Comparison of ENCODE assay signal across 8 mouse cellular contexts in genomic region chr10:10558337-10558711, GRCm38 (mm10). TPM values are rescaled to one million over a fixed set of nuclear protein-coding genes. Genes with fewer than 3 reads are reported as not detected.
DNase-seq lines count a peak whose midpoint lies in the region; ATAC-seq and TF ChIP-seq lines count a peak whose summit lies in the region.

No protein-coding gene starts in this region.

- no peak for ATAC-seq in kidney, embryonic 14.5 days (ENCODE audit: low FRiP score, low TSS enrichment)
- no peak for ATAC-seq in embryonic facial prominence, embryonic 15.5 days (ENCODE audit: insufficient number of reproducible peaks, low FRiP score, low TSS enrichment, low read depth)
- ATAC-seq in intestine, embryonic 16.5 days: peak; percentile 10

- peak overlapping the region; percentile 64 for H3K4me3 ChIP-seq in kidney, embryonic 14.5 days (ENCODE audit: low read length)
- peak overlapping the region; percentile 64 for H3K4me3 ChIP-seq in embryonic facial prominence, embryonic 15.5 days (replicated peaks)
- peak overlapping the region; percentile 75 for H3K4me3 ChIP-seq in intestine, embryonic 16.5 days (ENCODE audit: low read length)
- H3K4me3 ChIP-seq in myocyte: peak overlapping the region; percentile 29

- no peak overlapping the region for H3K27ac ChIP-seq in kidney, embryonic 14.5 days (ENCODE audit: low read depth, low read length)
- H3K27ac ChIP-seq in embryonic facial prominence, embryonic 15.5 days (replicated peaks): no peak overlapping the region
- H3K27ac ChIP-seq in intestine, embryonic 16.5 days (ENCODE audit: low read length): no peak overlapping the region

- H3K9ac ChIP-seq in kidney, embryonic 14.5 days (ENCODE audit: low read depth, low read length): no peak overlapping the region; the same call in 1 of the 2 replicates
- H3K9ac ChIP-seq in embryonic facial prominence, embryonic 15.5 days: no peak overlapping the region
- no peak overlapping the region for H3K9ac ChIP-seq in intestine, embryonic 16.5 days (ENCODE audit: low read depth, low read length)

- no peaks in the 10 kb centered on the region for H3K36me3 ChIP-seq in kidney, embryonic 14.5 days (ENCODE audit: control insufficient read depth, insufficient read depth, low read length)
- no peaks in the 10 kb centered on the region for H3K36me3 ChIP-seq in embryonic facial prominence, embryonic 15.5 days
- H3K36me3 ChIP-seq in intestine, embryonic 16.5 days (ENCODE audit: control insufficient read depth, insufficient read depth, low read length): no peaks in the 10 kb centered on the region
- no peaks in the 10 kb centered on the region for H3K36me3 ChIP-seq in myocyte (ENCODE audit: control insufficient read depth, insufficient read depth)

- H3K27me3 ChIP-seq in kidney, embryonic 14.5 days (ENCODE audit: control insufficient read depth, insufficient read depth, low read length): no peaks in the 10 kb centered on the region
- H3K27me3 ChIP-seq in embryonic facial prominence, embryonic 15.5 days: no peaks in the 10 kb centered on the region
- H3K27me3 ChIP-seq in intestine, embryonic 16.5 days (replicated peaks; ENCODE audit: control insufficient read depth, insufficient read depth, low read length): no peaks in the 10 kb centered on the region
- H3K27me3 ChIP-seq in myocyte (ENCODE audit: control insufficient read depth, insufficient read depth, insufficient read length): no peaks in the 10 kb centered on the region

- H3ac ChIP-seq in myocyte (ENCODE audit: control insufficient read depth, insufficient read length): no peak overlapping the region

- peak overlapping the region; percentile 95 for H3K4me2 ChIP-seq in kidney, embryonic 14.5 days (replicated peaks; ENCODE audit: low read depth, low read length)
- peak overlapping the region; percentile 90 for H3K4me2 ChIP-seq in embryonic facial prominence, embryonic 15.5 days (replicated peaks)
- peak overlapping the region; percentile 91 for H3K4me2 ChIP-seq in intestine, embryonic 16.5 days (ENCODE audit: low read depth, low read length)
- H3K4me2 ChIP-seq in myocyte (ENCODE audit: low read depth): no peak overlapping the region

- TF ChIP-seq POLR2A in myocyte (IDR thresholded peaks at IDR 0.05; ENCODE audit: insufficient read length, low read depth): no peak

- DNase-seq in kidney, postnatal 4 days: no peak
- DNase-seq in adrenal gland, postnatal 10 days: no peak
- DNase-seq in T-cell, adult 2 months (ENCODE audit: low spot score): no peak
- no peak for DNase-seq in embryo, embryonic 10 days (ENCODE audit: low spot score)

- no peaks in the 10 kb centered on the region for H3K4me1 ChIP-seq in kidney, embryonic 14.5 days (ENCODE audit: control insufficient read depth, insufficient read depth, low read length)
- peaks cover 11% of the 10 kb centered on the region for H3K4me1 ChIP-seq in embryonic facial prominence, embryonic 15.5 days
- no peaks in the 10 kb centered on the region for H3K4me1 ChIP-seq in intestine, embryonic 16.5 days (ENCODE audit: control insufficient read depth, insufficient read depth, low read length)

- no peaks in the 10 kb centered on the region for H3K9me3 ChIP-seq in kidney, embryonic 14.5 days (ENCODE audit: control insufficient read depth, low read length)
- no peaks in the 10 kb centered on the region for H3K9me3 ChIP-seq in embryonic facial prominence, embryonic 15.5 days (replicated peaks)
- no peaks in the 10 kb centered on the region for H3K9me3 ChIP-seq in intestine, embryonic 16.5 days (ENCODE audit: control insufficient read depth, low read length)

- H3K79me2 ChIP-seq in myocyte (ENCODE audit: control insufficient read depth, insufficient read depth): no peaks in the 10 kb centered on the region

- 41% methylated on average over 5 of the region's 5 CpGs for WGBS in kidney, embryonic 14.5 days
- WGBS in embryonic facial prominence, embryonic 15.5 days: 41% methylated on average over 5 of the region's 5 CpGs
- WGBS in intestine, embryonic 16.5 days: 37% methylated on average over 5 of the region's 5 CpGs

TF ChIP-seq in myocyte, 11 proteins besides CTCF, POLR2A, EP300 and RAD21:
- TF ChIP-seq MYOG (IDR thresholded peaks at IDR 0.05; ENCODE audit: control insufficient read depth in 1 of 3, insufficient read depth in 1 of 3, insufficient read length in 2 of 3, low read depth in 2 of 3) (no peak), MYOD1 (IDR thresholded peaks at IDR 0.05; ENCODE audit: control insufficient read depth in 1 of 3, insufficient read length in 2 of 3, low read depth in 2 of 3) (no peak), USF1 (IDR thresholded peaks at IDR 0.05; ENCODE audit: low read depth) (no peak), CEBPB (IDR thresholded peaks at IDR 0.05; ENCODE audit: insufficient read depth, poor library complexity, severe bottlenecking) (no peak), MAX (IDR thresholded peaks at IDR 0.05; ENCODE audit: low read depth) (no peak), SRF (IDR thresholded peaks at IDR 0.05; ENCODE audit: control insufficient read depth, insufficient read length, low read depth) (no peak), POLR2AphosphoS2 (IDR thresholded peaks at IDR 0.05; ENCODE audit: insufficient read length, low read depth) (no peak), TCF12 (IDR thresholded peaks at IDR 0.05; ENCODE audit: insufficient read depth, poor library complexity, severe bottlenecking) (no peak), REST (IDR thresholded peaks at IDR 0.05; ENCODE audit: insufficient read depth, insufficient read length) (no peak), E2F4 (IDR thresholded peaks at IDR 0.05; ENCODE audit: insufficient read depth) (no peak), TCF3 (IDR thresholded peaks at IDR 0.05; ENCODE audit: insufficient read length, low read depth) (no peak)

RNA-seq across cellular contexts. Expression of gene Rab32, which starts 0.3 kb away (rescaled TPM):
- polyA plus RNA-seq in kidney, embryonic 14.5 days (2014; fragmentation: Nextera tagmentation; extraction: Ambion mirVana): 13.5 and 15.7 TPM in 2 replicates
- 19.5 and 19.8 TPM in 2 replicates for polyA plus RNA-seq in embryonic facial prominence, embryonic 15.5 days (2015; fragmentation: Nextera tagmentation; extraction: Ambion mirVana)
- 22.8 and 23.4 TPM in 2 replicates for polyA plus RNA-seq in intestine, embryonic 16.5 days (2015; fragmentation: Nextera tagmentation; extraction: Ambion mirVana)
- 2.6 TPM for polyA plus RNA-seq in myocyte (2012; fragmentation: generic; extraction: Trizol)
- total RNA-seq in adrenal gland, postnatal 10 days (2021): 1 to 10 TPM; 7.1 to 8.9 TPM
